Mouse (Mus musculus) right cerebral cortex, adult 18-20 months (tissue): Measurements from ENCODE around the gene Smyd3.

ENCODE experiments used
- DNase-seq: peaks from one replicate; pipeline ENCODE4 v3.0.0; 2022; ENCODE audit warnings: mixed read lengths

Gene Smyd3

GRCm38 (mm10) chr1:179152376-179152775, 365.5 kb downstream of the Smyd3 start:
- DNase-seq = no peak

GRCm38 (mm10) chr1:179151275-179151674, 366.6 kb downstream of the Smyd3 start:
- DNase-seq = no peak

DNA sequence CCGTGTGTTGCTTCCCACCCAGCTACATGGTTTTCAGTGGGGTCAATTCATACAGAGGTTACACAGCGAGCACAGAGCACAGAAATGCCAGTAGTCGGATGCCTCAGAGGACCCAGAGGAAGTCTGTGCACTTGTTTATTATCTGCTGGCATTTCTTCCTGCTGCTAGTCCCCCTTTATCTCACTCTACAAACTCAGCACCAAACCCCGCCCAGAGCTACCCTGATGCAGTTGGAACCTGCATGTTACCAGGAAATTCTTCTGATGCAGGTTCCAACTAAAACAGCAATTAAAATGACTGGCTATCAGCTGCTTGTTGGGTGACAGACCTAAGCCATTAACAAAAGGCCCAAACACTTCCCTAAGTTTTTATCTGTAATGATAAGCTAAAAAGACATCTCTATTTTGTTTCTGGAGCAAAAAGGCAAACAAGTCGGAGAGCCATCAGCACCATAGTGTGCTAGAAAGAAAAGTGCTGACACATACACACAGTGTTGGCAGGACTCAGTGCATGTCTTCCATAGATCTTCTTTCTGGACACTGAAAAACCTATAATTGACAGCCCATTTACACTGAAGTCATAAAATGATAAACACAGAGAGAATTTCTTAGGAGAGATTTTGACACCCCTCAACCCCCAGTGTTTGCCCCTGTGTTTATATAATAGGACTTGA, 368.2 kb downstream of the Smyd3 start:
- no peak for DNase-seq

DNA sequence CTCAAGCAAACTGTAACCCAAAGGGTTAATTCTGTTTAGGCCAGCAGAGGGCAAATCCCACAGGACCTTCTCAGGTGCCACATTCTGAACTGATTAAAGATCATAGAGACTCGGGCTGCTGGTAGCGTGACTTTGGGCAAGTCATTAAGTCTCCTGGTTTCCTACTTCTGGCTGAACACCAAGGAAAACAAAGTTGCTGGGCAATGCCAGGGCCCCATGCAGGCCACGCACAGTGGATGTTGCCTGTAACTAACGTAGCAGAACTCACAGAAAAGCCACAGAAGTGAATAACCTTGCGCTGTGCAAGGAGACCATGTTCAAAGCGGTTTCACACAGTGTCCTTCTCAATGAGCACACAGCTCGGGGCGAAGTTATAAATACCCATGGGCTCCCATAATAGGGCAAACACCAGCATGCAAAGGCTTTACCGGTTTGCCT, 371.1 kb downstream of the Smyd3 start:
- DNase-seq = no peak

GRCm38 (mm10) chr1:179143154-179143832, 374.5 kb downstream of the Smyd3 start:
- no peak for DNase-seq

DNA sequence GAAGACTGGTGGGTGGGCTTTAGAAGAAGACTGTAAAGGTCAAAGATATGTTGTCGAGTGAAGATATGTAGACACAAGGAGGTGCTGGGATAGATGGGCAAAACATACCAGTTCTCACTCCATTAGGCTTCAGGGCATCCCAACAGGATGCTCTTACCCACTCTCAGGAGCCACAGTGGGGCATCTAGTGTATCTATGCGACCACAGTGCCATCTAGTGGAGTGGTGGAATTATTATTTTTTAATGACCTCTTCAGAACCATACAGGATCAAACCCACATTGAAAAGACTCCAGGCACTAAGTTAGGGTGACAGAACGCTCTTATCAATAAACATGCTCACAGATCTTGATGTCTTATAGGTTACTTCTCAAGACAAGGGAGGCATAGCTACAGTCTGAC, 375.7 kb downstream of the Smyd3 start:
- DNase-seq = peak; percentile 34

- no peak for DNase-seq
Observed at GRCm38 (mm10) chr1:179141071-179141650, 376.7 kb downstream of the Smyd3 start.

- no peak for DNase-seq
Observed at GRCm38 (mm10) chr1:179137145-179137477, 380.7 kb downstream of the Smyd3 start.

DNA sequence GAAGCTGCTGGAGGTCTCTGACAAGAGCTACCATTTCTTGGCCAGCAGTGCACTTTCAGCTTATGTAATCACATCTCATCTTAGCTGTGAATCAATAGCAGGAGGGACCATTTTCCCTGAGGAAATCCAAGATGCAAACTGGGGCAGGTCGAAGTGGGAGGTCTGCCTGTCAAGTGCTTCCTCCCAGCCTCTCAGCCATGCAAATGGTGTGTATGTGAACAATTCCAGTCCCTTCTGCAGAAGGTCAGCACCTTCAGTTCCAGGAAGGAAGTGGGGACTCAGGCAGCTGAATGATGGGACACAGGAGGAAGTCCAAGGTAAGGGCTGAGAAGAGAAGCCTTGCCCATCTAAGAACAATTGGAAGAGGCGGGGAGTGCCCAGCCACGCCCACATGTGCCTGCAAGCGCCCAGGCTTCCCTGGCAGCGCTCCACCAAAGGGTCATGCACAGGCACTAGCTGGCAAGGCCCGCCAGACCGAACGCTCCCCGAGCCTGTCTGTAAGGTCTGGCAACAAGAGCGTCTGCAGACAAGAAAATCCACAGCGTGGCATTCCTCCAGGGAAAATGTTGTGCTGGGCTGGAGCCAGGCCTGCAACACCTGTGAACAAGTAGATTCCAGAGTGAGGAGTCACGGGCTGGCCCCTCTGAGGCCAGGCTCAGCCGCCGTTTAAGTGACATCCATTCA, 381.2 kb downstream of the Smyd3 start:
- no peak for DNase-seq

- DNase-seq = no peak
Observed at GRCm38 (mm10) chr1:179129995-179130394, 387.8 kb downstream of the Smyd3 start.

DNA sequence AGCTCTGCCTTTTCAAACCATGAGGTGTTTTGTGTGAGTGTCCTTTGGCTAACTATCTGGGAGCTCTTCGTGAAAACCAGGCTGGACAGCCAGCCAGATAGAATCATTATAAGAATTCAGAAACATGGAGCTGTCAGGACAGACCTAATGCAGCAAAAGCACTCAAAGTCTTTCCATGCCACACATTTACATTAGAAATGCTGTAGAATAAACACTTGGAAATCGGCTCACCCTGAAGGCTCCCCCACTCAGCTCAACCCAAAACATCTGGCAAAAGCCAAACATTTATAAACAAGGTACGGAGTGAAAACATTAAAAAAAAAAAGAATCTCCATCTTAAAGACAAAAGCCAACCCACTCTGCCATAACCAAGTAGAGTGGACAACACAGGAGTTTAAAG, 391.6 kb downstream of the Smyd3 start:
- DNase-seq = no peak

- DNase-seq = no peak
Observed at GRCm38 (mm10) chr1:179122476-179123229, 395.2 kb downstream of the Smyd3 start.

- no peak for DNase-seq
Observed at GRCm38 (mm10) chr1:179120217-179120966, 397.4 kb downstream of the Smyd3 start.

GRCm38 (mm10) chr1:179118673-179119072, 399.2 kb downstream of the Smyd3 start:
- DNase-seq = no peak

DNA sequence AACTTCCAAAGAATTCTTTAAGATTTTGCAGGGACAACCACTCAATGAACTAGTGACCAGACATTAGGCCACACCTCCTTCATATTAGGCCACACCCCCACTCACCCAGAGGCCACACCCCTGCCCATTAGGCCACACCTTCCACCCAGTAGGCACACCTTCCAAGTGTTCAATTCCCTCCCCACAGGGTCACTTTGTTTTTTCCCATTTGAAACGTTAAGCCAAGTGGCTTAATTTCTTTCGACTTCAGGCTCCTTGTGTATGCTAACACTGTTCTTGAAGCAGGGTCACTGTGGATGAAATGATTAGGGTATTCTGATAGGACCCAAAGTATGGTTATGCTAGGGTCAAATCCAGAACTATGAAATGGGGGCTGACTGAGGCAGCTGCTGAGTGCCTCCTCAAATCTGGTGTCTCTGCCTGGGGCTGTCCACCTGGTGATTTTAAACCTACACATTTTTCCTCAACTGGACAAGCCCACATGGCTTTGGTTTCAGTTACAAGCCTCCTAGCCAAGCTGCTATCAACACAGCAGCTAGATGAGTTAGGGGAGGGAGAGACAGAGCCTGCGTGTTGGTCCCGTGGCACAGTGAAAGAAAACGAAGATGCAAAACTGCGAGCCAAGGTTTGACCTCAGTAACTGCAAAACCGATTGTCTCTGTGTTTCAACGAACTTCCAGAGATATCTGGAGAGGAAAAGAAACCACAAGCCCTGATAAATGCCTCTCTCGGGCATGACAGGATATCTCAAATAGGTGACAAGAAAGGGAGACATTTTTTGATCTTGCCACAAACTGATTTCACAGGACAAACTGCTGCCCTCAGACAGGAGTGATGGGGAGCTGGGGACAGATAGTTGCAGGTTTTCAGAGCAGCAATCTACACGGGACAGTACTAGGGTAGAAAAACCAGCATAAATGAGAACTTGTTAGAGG, 400.8 kb downstream of the Smyd3 start:
- no peak for DNase-seq

DNA sequence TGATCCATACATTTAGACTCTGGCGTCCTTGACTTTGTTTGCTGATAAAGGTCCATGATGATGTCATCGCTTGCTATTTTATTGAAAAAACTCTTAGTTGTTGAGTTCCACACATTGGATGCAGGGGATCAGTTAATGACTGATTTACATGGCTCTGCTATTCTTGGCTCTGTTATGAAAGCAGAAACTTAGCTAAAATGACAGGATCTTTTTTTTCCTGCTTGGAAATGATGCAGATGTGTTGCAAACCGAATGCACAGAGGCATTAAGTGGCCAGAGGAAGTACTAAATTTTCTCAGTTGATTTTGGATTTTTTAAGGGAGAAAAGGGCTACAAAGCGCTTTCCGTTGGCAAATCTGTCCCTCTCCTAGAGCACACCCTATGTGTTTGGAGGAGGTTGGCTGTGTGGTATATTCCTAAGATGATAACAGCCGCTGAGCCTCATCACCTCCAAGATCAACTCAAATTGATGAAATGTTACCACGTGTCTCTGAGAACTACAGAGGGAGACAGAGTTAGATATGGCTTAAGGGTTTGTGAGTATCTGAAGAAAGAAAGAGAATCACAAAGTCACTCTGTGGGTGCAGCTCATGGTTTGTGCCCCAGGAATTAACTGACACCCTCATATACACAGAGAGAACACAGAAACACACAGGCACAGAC, 402.9 kb downstream of the Smyd3 start:
- no peak for DNase-seq

DNA sequence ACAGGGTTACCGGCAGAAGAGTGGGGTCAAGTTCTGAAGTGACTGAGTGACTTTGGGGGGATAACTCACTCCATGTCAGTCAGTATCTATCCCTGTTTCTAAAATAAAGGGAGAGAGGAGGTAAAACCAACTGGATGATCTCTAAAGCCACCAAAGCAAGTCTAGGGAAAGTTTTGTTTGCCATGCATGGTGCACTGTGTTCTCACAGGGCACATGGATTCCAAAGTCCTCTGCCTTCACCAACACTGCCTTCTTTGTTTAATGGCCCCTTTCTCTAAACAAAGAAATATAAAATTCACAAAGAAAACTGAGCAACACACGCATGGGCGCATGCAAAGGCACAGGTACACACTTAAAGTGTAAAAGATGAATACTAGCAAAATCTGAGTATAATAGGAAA, 403.5 kb downstream of the Smyd3 start:
- no peak for DNase-seq

- no peak for DNase-seq
Observed at GRCm38 (mm10) chr1:179108759-179109158, 409.1 kb downstream of the Smyd3 start.

GRCm38 (mm10) chr1:179107761-179108694, 409.8 kb downstream of the Smyd3 start:
- DNase-seq = no peak
